Mouse (Mus musculus) CH12.LX (cell line): ENCODE results near the gene St5. TPM values are rescaled to one million over a fixed set of nuclear protein-coding genes. Genes with fewer than 3 reads are reported as not detected.

Experiments
- DNase-seq: peaks from one replicate; pipeline ENCODE4 v3.0.0-alpha.2; 2013; ENCODE audit errors: extremely low read depth
- H3K27ac ChIP-seq: 2 replicates; pipeline ENCODE4 v1.5.1; 2012; ENCODE audit warnings: low read depth, mild to moderate bottlenecking, control low read depth, moderate library complexity; ENCODE audit not compliant: insufficient read depth
- H3K27me3 ChIP-seq: replicated peaks from 2 replicates; pipeline ENCODE3; 2012; ENCODE audit warnings: inconsistent platforms
- H3K36me3 ChIP-seq, 2 experiments: replicated peaks in 1 of 2; 2 replicates each; pipeline versions ENCODE3 to v1.6.1; 2012; ENCODE audit warnings: inconsistent platforms in 1 of 2, low read length in 1 of 2, mild to moderate bottlenecking in 1 of 2, mixed read lengths in 1 of 2, moderate library complexity in 1 of 2; ENCODE audit not compliant: control insufficient read depth in 1 of 2, insufficient read depth in 1 of 2
- H3K4me1 ChIP-seq, 2 experiments: 2 replicates each; pipeline ENCODE4 v1.6.1; 2012; ENCODE audit warnings: inconsistent platforms in 1 of 2, moderate library complexity in 1 of 2; ENCODE audit not compliant: insufficient read depth in 2 of 2, control insufficient read depth in 1 of 2
- H3K4me2 ChIP-seq: 2 replicates; pipeline ENCODE4 v1.6.1; 2012; ENCODE audit warnings: low read depth, mild to moderate bottlenecking, control low read depth; ENCODE audit not compliant: poor library complexity, insufficient read depth, severe bottlenecking
- H3K4me3 ChIP-seq, 3 experiments: fragments of 150-350 bp in 1 of 3; sonication (generic) in 1 of 3; replicated peaks in 1 of 3; 2 replicates each; pipeline versions ENCODE3 to v1.5.1; 2011 to 2012; ENCODE audit warnings: low read depth in 2 of 3, low read length in 2 of 3, mild to moderate bottlenecking in 2 of 3, moderate library complexity in 2 of 3, control low read depth in 1 of 3, improper control_type of control experiment in 1 of 3, inconsistent platforms in 1 of 3, mixed read lengths in 1 of 3; ENCODE audit not compliant: poor library complexity in 1 of 3
- H3K79me2 ChIP-seq: replicated peaks from 2 replicates; pipeline ENCODE4 v1.6.1; 2012; ENCODE audit warnings: mild to moderate bottlenecking, moderate library complexity; ENCODE audit not compliant: control insufficient read depth, poor library complexity, insufficient read depth, severe bottlenecking; ENCODE audit errors: extremely low read depth
- H3K9ac ChIP-seq: 2 replicates; pipeline ENCODE4 v1.6.1; 2012; ENCODE audit warnings: low read depth, mild to moderate bottlenecking, control low read depth, moderate library complexity; ENCODE audit not compliant: insufficient read depth
- H3K9me3 ChIP-seq: replicated peaks from 2 replicates; pipeline ENCODE3; 2012; ENCODE audit warnings: low read length, inconsistent platforms, mixed read lengths
- CTCF ChIP-seq, 2 experiments: IDR thresholded peaks in 1 of 2; conservative IDR thresholded peaks in 1 of 2; 2 replicates each; pipeline ENCODE4 v1.5.1; 2011 to 2012; ENCODE audit warnings: low read depth in 2 of 2, low read length in 2 of 2, improper control_type of control experiment in 1 of 2, inconsistent platforms in 1 of 2, mild to moderate bottlenecking in 1 of 2, moderate library complexity in 1 of 2
- E2F4 ChIP-seq: IDR thresholded peaks from 2 replicates; pipeline ENCODE4 v1.6.1; 2011; ENCODE audit warnings: low read depth, low read length, improper control_type of control experiment; ENCODE audit not compliant: insufficient replicate concordance
- EP300 ChIP-seq: IDR thresholded peaks from 2 replicates; pipeline ENCODE4 v1.6.1; 2011; ENCODE audit warnings: low read length, improper control_type of control experiment
- ETS1 ChIP-seq: conservative IDR thresholded peaks from 2 replicates; pipeline ENCODE4 v1.6.1; 2012; ENCODE audit warnings: low read depth, mild to moderate bottlenecking, inconsistent platforms, low read length, improper control_type of control experiment, moderate library complexity
- MAFK ChIP-seq: IDR thresholded peaks from 2 replicates; pipeline ENCODE4 v1.6.1; 2011; ENCODE audit warnings: low read length, improper control_type of control experiment; ENCODE audit not compliant: insufficient replicate concordance
- MEF2A ChIP-seq: IDR thresholded peaks from 2 replicates; pipeline ENCODE4 v1.6.1; 2014; ENCODE audit warnings: low read depth, mild to moderate bottlenecking, inconsistent platforms, low read length, improper control_type of control experiment, borderline replicate concordance
- POLR2A ChIP-seq: IDR thresholded peaks from 2 replicates; pipeline ENCODE4 v1.6.1; 2011; ENCODE audit warnings: low read depth, mild to moderate bottlenecking, improper control_type of control experiment, low read length
- SMC3 ChIP-seq: IDR thresholded peaks from 2 replicates; pipeline ENCODE4 v1.6.1; 2011; ENCODE audit warnings: low read depth, low read length, improper control_type of control experiment
- TBP ChIP-seq: conservative IDR thresholded peaks from 2 replicates; pipeline ENCODE4 v1.6.1; 2011; ENCODE audit warnings: low read depth, low read length, improper control_type of control experiment
- ZC3H11A ChIP-seq: IDR thresholded peaks from 2 replicates; pipeline ENCODE4 v1.6.1; 2012; ENCODE audit warnings: low read depth, mild to moderate bottlenecking, inconsistent platforms, low read length, improper control_type of control experiment
- ZKSCAN1 ChIP-seq: IDR thresholded peaks from 2 replicates; pipeline ENCODE4 v1.6.1; 2012; ENCODE audit warnings: low read depth, inconsistent platforms, low read length, improper control_type of control experiment, borderline replicate concordance
- ZMIZ1 ChIP-seq: IDR thresholded peaks from 2 replicates; pipeline ENCODE4 v1.6.1; 2012; ENCODE audit warnings: low read depth, mild to moderate bottlenecking, inconsistent platforms, low read length, improper control_type of control experiment
- ZNF384 ChIP-seq: IDR thresholded peaks from 2 replicates; pipeline ENCODE4 v1.6.1; 2012; ENCODE audit warnings: low read depth, low read length, improper control_type of control experiment, inconsistent platforms
- dilution Hi-C: fragments of 300-500 bp; cut with MboI; formaldehyde crosslinking; loops from 2 replicates; pipeline ENCODE4 v1.14.3; 2020; ENCODE audit warnings: low sequenced_read_pairs; ENCODE audit not compliant: extremely low pct_unique_long_range_greater_than_20kb, extremely low pct_ligation_motif_present
- in situ Hi-C: fragments of 300-500 bp; cut with MboI; formaldehyde crosslinking; loops from 3 replicates; pipeline ENCODE4 v1.14.3; 2019; ENCODE audit warnings: low sequenced_read_pairs, low pct_ligation_motif_present, low pct_unique_long_range_greater_than_20kb, mixed read lengths
- polyA plus RNA-seq: library from polyadenylated mRNA; unstranded; fragments of >175 nt; gene quantifications from 2 replicates; pipeline ENCODE4 v1.2.1, GENCODE M21; 2012; ENCODE audit warnings: low read depth; ENCODE audit not compliant: insufficient read length
- total RNA-seq, 2 experiments: library from RNA; depleted of rRNA; stranded (reverse); fragments of 300-350 nt in 1 of 2; fragments of >200 nt in 1 of 2; gene quantifications; 2 replicates each; pipeline ENCODE4 v1.2.3; 2012 to 2014

Gene St5
- total and polyA plus RNA-seq, 3 experiments: 1.3 to 3.4 (median 1.6) TPM

DNA sequence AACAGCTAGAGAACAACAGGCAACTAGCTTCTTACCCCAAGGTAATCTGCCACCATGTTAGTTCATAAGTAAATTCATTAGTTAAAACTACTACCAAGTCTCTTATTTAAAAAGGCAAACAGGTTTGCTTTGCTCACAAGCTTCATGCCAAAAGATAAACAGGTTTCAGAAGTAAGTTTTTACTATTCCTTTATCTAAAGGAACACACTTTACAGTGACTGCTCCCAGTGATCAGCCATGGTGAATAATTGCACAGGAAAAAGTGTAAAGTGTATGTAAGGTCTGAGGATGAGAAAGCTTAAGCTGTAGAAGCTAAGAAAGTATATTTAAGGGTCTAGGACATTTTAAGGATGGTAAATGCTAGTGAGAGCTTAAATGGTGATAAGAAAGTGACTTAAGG, 109.4 kb downstream of the St5 start:
- Histone ChIP-seq H3K9me3 (no peaks in the 10 kb centered on the region), H3K79me2 (no peaks in the 10 kb centered on the region), H3K36me3 (no peaks in the 10 kb centered on the region), H3K4me1 (peaks cover 6 to 20% of the 10 kb centered on the region in 2 experiments), H3K4me3 (no peak overlapping the region), H3K9ac (no peak overlapping the region), H3K27me3 (peaks cover 8% of the 10 kb centered on the region), H3K4me2 (no peak overlapping the region), H3K27ac (no peak overlapping the region)
- in situ Hi-C loops (no loop called here), dilution Hi-C loops (no loop called here)
- no peak for TF ChIP-seq CTCF (conservative IDR thresholded peaks at IDR 0.05 in 1 of 2, IDR thresholded peaks at IDR 0.05 in 1 of 2; ENCODE audit: low read depth in 2 of 2, low read length in 2 of 2)
- no peak for TF ChIP-seq ZKSCAN1
- no peak for TF ChIP-seq MAFK
- no peak for TF ChIP-seq ZMIZ1
- TF ChIP-seq POLR2A: no peak
- no peak for TF ChIP-seq EP300
- TF ChIP-seq ETS1: no peak
- no peak for DNase-seq

DNA sequence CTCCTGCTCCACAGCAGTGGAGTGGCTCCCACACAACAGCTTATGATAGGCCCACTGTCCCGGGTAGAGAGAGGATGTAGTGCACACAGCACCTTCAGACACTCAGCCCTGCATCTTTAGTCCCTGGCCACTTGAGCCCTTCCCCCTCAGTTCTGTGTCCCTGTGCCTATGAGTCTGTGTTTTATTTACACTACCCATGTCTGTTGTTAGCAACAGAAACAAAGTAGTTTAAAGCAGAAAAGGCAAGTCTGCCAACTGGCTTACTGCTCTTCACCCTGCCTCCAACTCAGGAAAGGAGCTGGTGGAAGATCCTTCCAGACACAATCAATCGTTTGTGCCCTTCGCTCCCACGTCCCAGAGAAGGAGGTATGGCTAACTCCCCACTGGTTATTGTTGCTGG, 111.2 kb downstream of the St5 start:
- Histone ChIP-seq H3K4me2 (no peak overlapping the region), H3K27ac (no peak overlapping the region), H3K79me2 (no peaks in the 10 kb centered on the region), H3K9me3 (no peaks in the 10 kb centered on the region), H3K36me3 (no peaks in the 10 kb centered on the region), H3K9ac (no peak overlapping the region), H3K27me3 (peaks cover 8% of the 10 kb centered on the region), H3K4me3 (no peak overlapping the region), H3K4me1 (peaks cover 8 to 29% of the 10 kb centered on the region in 2 experiments)
- DNase-seq: no peak
- TF ChIP-seq MAFK (no peak), E2F4 (no peak), ZKSCAN1 (no peak), ZMIZ1 (no peak), TBP (no peak), SMC3 (no peak), ZNF384 (no peak), ZC3H11A (no peak)
- dilution Hi-C loops (no loop called here), in situ Hi-C loops (no loop called here)

DNA sequence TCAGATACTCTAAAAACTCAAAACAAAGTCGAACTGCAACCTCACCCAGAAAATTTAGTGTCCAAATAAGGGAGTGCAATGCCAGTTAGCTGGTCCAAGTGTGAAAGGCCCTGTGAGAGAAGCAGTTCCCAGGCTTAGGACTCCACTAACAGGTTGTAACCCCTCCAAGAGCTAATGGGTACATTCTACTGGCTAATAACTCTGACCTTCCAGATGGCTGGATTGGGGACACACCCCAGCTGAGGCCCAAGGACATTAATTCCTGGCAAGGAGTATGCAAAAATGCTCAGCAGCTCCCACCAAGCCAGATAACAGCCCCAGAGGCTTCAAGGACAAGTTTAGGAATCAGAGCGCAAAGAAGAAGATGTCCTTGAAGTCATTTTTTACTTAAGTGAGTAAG, 112.8 kb downstream of the St5 start:
- H3K9me3 ChIP-seq: no peaks in the 10 kb centered on the region
- DNase-seq: no peak
- H3K4me3 ChIP-seq: no peak overlapping the region
- dilution Hi-C loops (no loop called here), in situ Hi-C loops (no loop called here)
- no peak overlapping the region for H3K27ac ChIP-seq
- peaks cover 8% of the 10 kb centered on the region for H3K27me3 ChIP-seq
- H3K79me2 ChIP-seq: no peaks in the 10 kb centered on the region
- H3K36me3 ChIP-seq: no peaks in the 10 kb centered on the region
- no peak overlapping the region for H3K4me2 ChIP-seq
- H3K4me1 ChIP-seq: peaks cover 8 to 29% of the 10 kb centered on the region in 2 experiments
- no peak overlapping the region for H3K9ac ChIP-seq
- TF ChIP-seq MEF2A: no peak
- TF ChIP-seq EP300: 0 out of 2 replicates have a peak, but pooled peaks have one; percentile 26
